In genomic region chr17:33456631-33457030, GRCm38 (mm10) we compare ENCODE assay signal across 23 mouse cellular contexts. TPM values are rescaled to one million over a fixed set of nuclear protein-coding genes. Genes with fewer than 3 reads are reported as not detected.
"Had no signal": no experiment of that assay in that cellular context is flagged by ENCODE, and none has a peak within 500 bp of the region (broad histone marks: within the 10 kb centered on the region; RNA-seq: fewer than 3 reads in every experiment).

No protein-coding gene starts in this region.

- H3K27ac ChIP-seq: intestine, embryonic 15.5 days; kidney, embryonic 15.5 days; limb, embryonic 12.5 days; limb, embryonic 15.5 days; liver, embryonic 14.5 days; macrophage; midbrain, embryonic 12.5 days; midbrain, embryonic 15.5 days had no signal

- H3K27me3 ChIP-seq: intestine, embryonic 15.5 days; kidney, embryonic 15.5 days; limb, embryonic 12.5 days; limb, embryonic 15.5 days; midbrain, embryonic 12.5 days; midbrain, embryonic 15.5 days had no signal

- H3K36me3 ChIP-seq: intestine, embryonic 15.5 days; kidney, embryonic 15.5 days; limb, embryonic 12.5 days; limb, embryonic 15.5 days; midbrain, embryonic 12.5 days; midbrain, embryonic 15.5 days had no signal

- H3K4me3 ChIP-seq: intestine, embryonic 15.5 days; kidney, embryonic 15.5 days; limb, embryonic 12.5 days; limb, embryonic 15.5 days; midbrain, embryonic 12.5 days; midbrain, embryonic 15.5 days; myocyte had no signal

- H3K4me1 ChIP-seq: intestine, embryonic 15.5 days; kidney, embryonic 15.5 days; limb, embryonic 12.5 days; limb, embryonic 15.5 days; midbrain, embryonic 12.5 days; midbrain, embryonic 15.5 days had no signal

- DNase-seq: kidney, adult 11 months; kidney, adult 8-10 months; kidney, postnatal 10 days; kidney, postnatal 36 days; left cerebral cortex, postnatal 4 days; liver, postnatal 0 days; lung, embryonic 14.5 days; retina, postnatal 1 day had no signal

RNA-seq across cellular contexts. Expression of gene Actl9, which starts 23.9 kb away (rescaled TPM):
- polyA plus RNA-seq: intestine, embryonic 15.5 days; kidney, embryonic 15.5 days; limb, embryonic 12.5 days; liver, embryonic 11.5 days; liver, postnatal 0 days; lung, embryonic 14.5 days; lung, postnatal 0 days; macrophage; midbrain, embryonic 12.5 days; midbrain, embryonic 15.5 days; myocyte; neural tube, embryonic 11.5 days; neural tube, embryonic 14.5 days; small intestine, adult 2 months; stomach, embryonic 16.5 days had no signal
